Comparison of ENCODE assay signal across 12 mouse cellular contexts in genomic region chr10:99396630-99397029, GRCm38 (mm10).
DNase-seq lines count a peak whose midpoint lies in the region; ATAC-seq and TF ChIP-seq lines count a peak whose summit lies in the region.
"Had no signal": no experiment of that assay in that cellular context is flagged by ENCODE, and none has a peak within 500 bp of the region (broad histone marks: within the 10 kb centered on the region; RNA-seq: fewer than 3 reads in every experiment).

No protein-coding gene starts in this region.

- no peak overlapping the region for H3K9ac ChIP-seq in limb, embryonic 14.5 days (ENCODE audit: low read depth, low read length, severe bottlenecking)
- H3K9ac ChIP-seq: lung, embryonic 15.5 days had no signal

- H3K4me2 ChIP-seq in limb, embryonic 14.5 days (replicated peaks; ENCODE audit: low read depth, low read length, severe bottlenecking) = no peak overlapping the region
- H3K4me2 ChIP-seq: lung, embryonic 15.5 days had no signal

- no peak for TF ChIP-seq POLR2A in limb, embryonic 14.5 days (IDR thresholded peaks at IDR 0.05; ENCODE audit: borderline replicate concordance, extremely low read depth, insufficient read depth, insufficient read length)

- no peak for TF ChIP-seq CTCF in left cerebral cortex, adult 2 months (IDR thresholded peaks at IDR 0.05)
- TF ChIP-seq CTCF in C2C12 (IDR thresholded peaks at IDR 0.05; ENCODE audit: control insufficient read depth, insufficient read depth, insufficient read length) = no peak

- no peak overlapping the region for H3K4me3 ChIP-seq in left cerebral cortex, adult 2 months
- no peak overlapping the region for H3K4me3 ChIP-seq in C2C12 (ENCODE audit: insufficient read depth, poor library complexity, severe bottlenecking)
- H3K4me3 ChIP-seq in limb, embryonic 14.5 days (replicated peaks; ENCODE audit: low read length) = no peak overlapping the region
- H3K4me3 ChIP-seq: lung, embryonic 15.5 days had no signal

- intact Hi-C loops in left cerebral cortex, adult 2 months (cut with DNase I) = loop anchor here (1.0 to 10.0 kb wide), 5 partner anchors 39 to 232 kb away; partner anchors contain the start of gene Dusp6
- intact Hi-C loops in left cerebral cortex, postnatal 10 days (cut with DNase I) = no loop called here

- 77% methylated on average over 3 of the region's 3 CpGs for WGBS in limb, embryonic 14.5 days

- no peak overlapping the region for H3ac ChIP-seq in C2C12 (ENCODE audit: control insufficient read depth, insufficient read length, low read depth)

- no peaks in the 10 kb centered on the region for H3K79me3 ChIP-seq in C2C12 (ENCODE audit: low read depth)

- peak; percentile 17 to 42 for DNase-seq in left cerebral cortex, adult 2 months (ENCODE audit: extremely low spot score in 1 of 2, low spot score in 2 of 2)
- DNase-seq in left cerebral cortex, postnatal 10 days (ENCODE audit: extremely low spot score in 1 of 2, low spot score in 2 of 2) = no peak
- peak; percentile 89 for DNase-seq in brain, adult 2 months (ENCODE audit: low read depth, low spot score)
- peak; percentile 40 for DNase-seq in limb, embryonic 14.5 days (ENCODE audit: low spot score)
- DNase-seq in cerebellum, adult 11 months = no peak
- no peak for DNase-seq in layer of hippocampus, adult 9-10 months (ENCODE audit: low spot score)
- DNase-seq: thymus, adult 18-20 months had no signal

- H3K27me3 ChIP-seq in C2C12 (ENCODE audit: control insufficient read depth, insufficient read depth, insufficient read length) = no peaks in the 10 kb centered on the region
- H3K27me3 ChIP-seq in limb, embryonic 14.5 days (ENCODE audit: control insufficient read depth, insufficient read depth, low read length) = no peaks in the 10 kb centered on the region
- H3K27me3 ChIP-seq: lung, embryonic 15.5 days had no signal

- no peaks in the 10 kb centered on the region for H3K9me3 ChIP-seq in limb, embryonic 14.5 days (ENCODE audit: control insufficient read depth, low read length)
- H3K9me3 ChIP-seq: lung, embryonic 15.5 days had no signal

- no peaks in the 10 kb centered on the region for H3K79me2 ChIP-seq in C2C12 (ENCODE audit: control insufficient read depth, insufficient read depth)

- peak; percentile 26; the same call in 1 of the 2 replicates for ATAC-seq in limb, embryonic 14.5 days (ENCODE audit: low FRiP score, low read depth)
- ATAC-seq in cerebellum, adult (ENCODE audit: insufficient number of reproducible peaks, low FRiP score, low TSS enrichment) = no peak
- ATAC-seq: forebrain, embryonic 16.5 days had no signal

- H3K4me1 ChIP-seq in limb, embryonic 14.5 days (ENCODE audit: control insufficient read depth, insufficient read depth, low read length) = 0 out of 2 replicates have a peak, but pooled peaks cover 3% of the 10 kb centered on the region

- H3K36me3 ChIP-seq in C2C12 (ENCODE audit: control insufficient read depth, insufficient read depth) = no peaks in the 10 kb centered on the region
- no peaks in the 10 kb centered on the region for H3K36me3 ChIP-seq in limb, embryonic 14.5 days (ENCODE audit: control insufficient read depth, insufficient read depth, low read length)
- H3K36me3 ChIP-seq: G1E; lung, embryonic 15.5 days had no signal

- H3K27ac ChIP-seq in left cerebral cortex, adult 2 months = no peak overlapping the region
- H3K27ac ChIP-seq in limb, embryonic 14.5 days (replicated peaks; ENCODE audit: low read depth, low read length) = no peak overlapping the region
- H3K27ac ChIP-seq: lung, embryonic 15.5 days had no signal

TF ChIP-seq in C2C12, 6 proteins besides CTCF, POLR2A, EP300 and RAD21:
- TF ChIP-seq MYOG (IDR thresholded peaks at IDR 0.05; ENCODE audit: control insufficient read depth, extremely low read depth, insufficient read length) (no peak), MAX (IDR thresholded peaks at IDR 0.05) (peak; percentile 46)

Comparison
In these comparisons a context has a peak if more than half of its experiments do, and no peak if none do; other contexts are left out.
1. DNase-seq: peak in left cerebral cortex, adult 2 months (2 of 2), brain, adult 2 months (single experiment) and limb, embryonic 14.5 days (single experiment); none in left cerebral cortex, postnatal 10 days (0 of 2), cerebellum, adult 11 months (single experiment) and layer of hippocampus, adult 9-10 months (single experiment).